Mouse (Mus musculus) CH12F3 (cell line): ENCODE results near the gene Ctrc.

ENCODE experiments used
- in situ Hi-C: fragments of 300-500 bp; cut with MboI; formaldehyde crosslinking; loops from 2 replicates; pipeline ENCODE4 v1.14.3; 2020; ENCODE audit warnings: low sequenced_read_pairs

Ctrc gene

DNA sequence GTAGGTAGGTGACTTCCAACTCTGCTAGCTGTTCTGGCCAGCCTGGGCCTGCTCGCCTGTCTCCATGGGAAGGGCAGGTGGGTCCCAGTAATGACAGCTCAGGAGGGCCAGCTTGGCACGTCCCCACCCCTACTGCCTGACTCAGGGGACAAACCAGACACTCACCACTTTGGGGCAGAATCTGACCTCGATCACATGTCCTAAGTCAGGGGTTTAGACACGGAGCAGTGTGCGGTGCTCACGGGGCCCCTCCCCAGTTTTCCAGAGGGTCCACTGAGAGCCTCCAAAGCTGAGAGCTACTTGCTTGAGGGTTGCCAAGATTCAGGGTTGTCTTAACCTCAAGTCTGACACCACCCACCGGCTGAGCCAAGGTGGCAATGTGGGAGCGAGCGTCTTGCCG is 21.9 kb upstream of the Ctrc start:
- in situ Hi-C loops, result no loop called here

- in situ Hi-C loops, result no loop called here
Observed at GRCm38 (mm10) chr4:141867498-141867897, 21.3 kb upstream of the Ctrc start.

- in situ Hi-C loops, result no loop called here
Observed at GRCm38 (mm10) chr4:141866933-141867490, 20.9 kb upstream of the Ctrc start.

DNA sequence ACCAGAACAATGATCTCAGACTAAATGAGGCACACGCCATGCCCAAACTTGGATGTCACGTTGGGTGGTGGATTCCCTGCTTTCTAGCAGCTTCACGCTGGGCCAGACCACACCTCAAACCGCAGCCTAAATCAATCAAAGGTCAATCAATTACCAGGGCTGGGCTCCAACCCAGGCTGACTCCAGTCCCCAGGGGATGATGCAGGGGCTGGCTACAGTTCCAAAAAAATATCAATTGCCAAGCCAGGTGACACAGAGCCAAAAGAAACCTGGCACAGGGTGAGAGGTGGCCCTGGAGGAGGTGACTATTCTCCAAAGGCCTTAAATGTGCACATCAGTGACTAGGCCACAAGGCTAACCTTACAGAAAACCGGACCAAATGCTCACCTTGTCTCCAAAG is 19.4 kb upstream of the Ctrc start:
- in situ Hi-C loops, result no loop called here

- in situ Hi-C loops, result no loop called here
Observed at GRCm38 (mm10) chr4:141865006-141865405, 18.8 kb upstream of the Ctrc start.

DNA sequence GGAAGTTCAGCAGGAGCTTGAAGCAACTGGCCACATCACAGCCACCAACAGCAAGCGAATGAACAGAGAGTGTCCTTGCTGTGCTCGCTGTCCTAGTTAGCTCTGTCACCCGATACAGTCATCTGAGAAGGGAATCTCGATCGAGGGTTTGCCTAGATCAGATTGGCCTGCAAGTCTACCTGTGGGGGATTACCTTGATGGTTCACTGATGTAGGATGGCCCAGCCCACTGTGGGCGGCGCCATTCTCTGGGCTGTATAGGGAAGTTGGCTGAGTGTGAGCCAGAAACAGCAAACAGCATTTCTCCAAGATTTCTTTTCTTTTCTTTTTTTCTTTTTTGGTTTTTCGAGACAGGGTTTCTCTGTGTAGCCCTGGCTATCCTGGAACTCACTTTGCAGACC is 18.3 kb upstream of the Ctrc start:
- in situ Hi-C loops, result no loop called here

GRCm38 (mm10) chr4:141863726-141864280 is 17.6 kb upstream of the Ctrc start:
- in situ Hi-C loops, result no loop called here

DNA sequence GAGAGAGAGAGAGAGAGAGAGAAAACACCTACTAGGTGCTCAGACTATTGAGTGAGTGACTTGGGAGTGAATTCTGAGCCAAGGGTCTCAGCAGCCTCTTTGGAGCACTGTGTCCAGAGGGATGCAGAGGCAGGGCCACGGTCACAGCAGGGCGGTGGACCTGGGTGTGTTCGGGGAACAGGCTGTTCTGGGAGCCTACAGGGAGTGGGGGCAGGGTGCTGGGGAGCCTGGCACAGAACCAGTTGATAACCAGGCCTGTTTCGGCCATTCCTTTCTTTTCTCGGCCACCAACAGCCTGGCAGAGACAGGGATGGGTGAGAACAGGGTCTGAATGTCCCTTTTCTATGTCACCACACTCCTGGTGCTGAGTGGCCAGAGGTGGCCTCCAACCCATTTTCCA is 16.7 kb upstream of the Ctrc start:
- in situ Hi-C loops, result no loop called here

DNA sequence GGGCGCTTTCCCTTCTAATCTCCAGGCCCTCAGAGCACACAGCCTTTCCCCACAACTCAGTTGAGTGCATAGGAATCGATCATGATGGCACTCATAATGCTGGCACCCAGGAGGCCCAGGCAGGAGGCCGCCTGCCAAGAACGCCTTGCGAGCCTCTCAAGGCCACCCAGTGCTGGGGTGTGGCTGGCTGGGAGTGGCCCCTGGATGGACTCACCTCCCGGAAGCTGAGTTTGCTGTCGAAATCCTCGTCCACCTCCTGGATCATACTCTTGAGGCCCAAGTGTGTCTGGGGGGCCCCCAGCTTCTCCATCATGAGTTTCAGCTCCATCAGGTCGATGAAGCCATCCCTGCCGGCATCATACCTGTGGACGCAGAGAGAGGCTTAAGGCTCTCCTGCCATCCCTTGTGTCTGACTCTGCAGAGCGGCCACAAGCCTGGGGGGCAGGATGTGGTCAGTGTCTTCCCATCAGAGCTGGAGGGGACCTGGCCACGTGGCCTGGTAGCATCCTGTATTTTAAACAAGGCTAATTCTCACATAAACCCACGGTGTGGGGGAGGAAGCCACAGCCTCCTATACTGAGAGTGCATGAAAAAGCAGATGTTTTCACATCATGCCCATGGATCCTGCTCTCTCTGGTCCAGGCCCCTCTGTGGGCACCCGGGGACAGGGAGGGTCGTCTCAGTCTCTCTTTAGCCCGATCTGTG is 15.6 kb upstream of the Ctrc start:
- in situ Hi-C loops, result no loop called here

DNA sequence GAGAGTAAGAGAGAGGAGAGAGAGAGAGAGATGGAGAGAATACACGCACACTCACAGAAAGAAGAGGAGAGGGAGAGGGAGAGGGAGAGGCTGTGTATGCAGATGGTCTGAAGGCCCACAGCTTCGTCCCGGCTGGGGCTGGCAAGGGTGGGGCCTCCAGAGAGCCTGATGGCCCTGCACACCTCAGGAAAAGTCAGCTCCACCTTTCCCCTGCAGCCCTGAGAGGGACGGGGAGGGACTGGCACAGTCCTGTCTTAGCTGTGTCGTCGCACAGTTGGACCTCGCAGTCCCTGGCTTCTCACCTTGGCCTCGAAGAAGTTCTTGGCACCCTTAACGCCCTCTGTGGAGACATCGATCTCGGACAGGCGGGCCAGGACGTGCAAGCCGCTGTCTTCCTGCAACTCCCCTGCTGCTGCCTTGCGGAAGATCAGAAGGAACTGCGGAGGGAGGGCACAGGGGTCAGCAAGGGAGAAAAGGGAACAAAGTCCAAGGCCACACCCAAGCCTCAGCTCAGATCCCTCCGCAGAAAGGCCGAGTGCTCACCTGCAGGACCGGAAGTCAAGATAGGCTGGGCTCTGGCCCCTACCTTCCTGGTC is 14.2 kb upstream of the Ctrc start:
- in situ Hi-C loops, result no loop called here

- in situ Hi-C loops, result no loop called here
Observed at GRCm38 (mm10) chr4:141859351-141859750, 13.2 kb upstream of the Ctrc start.

DNA sequence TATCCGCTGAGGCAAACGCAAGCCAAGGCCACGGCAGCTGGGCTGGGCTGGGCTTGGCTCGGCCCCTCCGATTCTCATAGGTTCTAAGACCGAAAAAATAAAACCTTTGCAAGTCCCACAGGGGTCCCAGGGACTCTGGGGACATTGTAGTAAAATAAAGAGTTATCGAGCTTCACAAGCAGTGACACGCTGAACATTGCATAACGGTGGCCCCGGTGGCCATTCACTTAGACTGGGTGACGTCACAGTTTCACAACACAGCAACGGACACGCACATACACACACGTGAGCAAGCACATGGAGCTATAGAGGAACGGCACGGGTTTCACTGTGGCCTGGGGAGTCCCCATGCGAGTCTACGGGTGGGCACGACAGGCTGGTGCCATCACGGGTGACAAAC is 12.3 kb upstream of the Ctrc start:
- in situ Hi-C loops, result no loop called here

- in situ Hi-C loops, result no loop called here
Observed at GRCm38 (mm10) chr4:141857422-141857930, 11.3 kb upstream of the Ctrc start.

GRCm38 (mm10) chr4:141853437-141853836 is 7.3 kb upstream of the Ctrc start:
- in situ Hi-C loops, result no loop called here

DNA sequence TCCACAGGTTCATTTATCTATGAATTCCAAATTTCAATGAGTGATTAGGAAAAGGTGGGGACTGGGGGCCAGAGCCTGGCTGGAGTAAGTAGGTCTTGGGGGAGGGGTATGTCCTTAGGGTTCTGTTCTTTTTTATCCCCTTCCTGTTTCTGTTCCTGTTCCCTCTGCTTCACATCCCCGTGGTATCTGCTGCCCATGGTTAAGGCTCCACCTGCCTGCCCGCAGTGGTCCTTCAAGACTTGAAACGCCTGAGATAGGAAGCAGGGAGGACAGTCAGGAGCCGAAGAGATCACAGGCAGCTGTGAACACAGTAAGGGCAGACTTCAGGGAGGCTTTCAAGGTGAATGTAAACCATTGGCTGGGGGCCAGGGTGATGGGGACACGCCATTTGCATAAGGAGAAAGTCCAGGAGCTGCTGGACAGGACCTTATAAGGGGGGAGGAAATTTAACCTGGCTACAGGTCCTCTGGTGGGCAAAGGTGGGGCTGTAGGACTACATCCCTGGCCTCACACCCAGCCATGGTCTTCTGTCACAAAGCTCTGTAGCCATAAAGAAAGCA is 11.5 kb downstream of the Ctrc start:
- in situ Hi-C loops, result no loop called here

DNA sequence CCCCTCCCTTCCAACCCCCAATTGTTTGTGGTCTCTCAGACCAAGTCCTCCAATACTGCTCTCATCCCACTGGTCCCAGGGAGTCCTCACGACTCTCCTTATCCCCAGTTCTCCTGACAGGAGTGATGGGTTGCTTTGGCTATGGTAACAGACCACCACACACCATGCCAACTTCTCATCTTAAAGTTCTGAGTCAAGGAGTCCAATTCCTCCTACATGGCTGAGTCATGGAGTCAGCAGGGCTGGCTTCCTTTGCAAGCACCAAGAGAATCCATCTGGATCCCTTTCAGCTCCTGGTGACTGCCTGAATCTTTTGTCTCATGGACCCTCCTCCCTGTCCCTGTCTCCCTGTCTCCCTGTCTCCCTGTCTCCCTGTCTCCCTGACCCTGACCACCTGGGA is 12.2 kb downstream of the Ctrc start:
- in situ Hi-C loops, result no loop called here

DNA sequence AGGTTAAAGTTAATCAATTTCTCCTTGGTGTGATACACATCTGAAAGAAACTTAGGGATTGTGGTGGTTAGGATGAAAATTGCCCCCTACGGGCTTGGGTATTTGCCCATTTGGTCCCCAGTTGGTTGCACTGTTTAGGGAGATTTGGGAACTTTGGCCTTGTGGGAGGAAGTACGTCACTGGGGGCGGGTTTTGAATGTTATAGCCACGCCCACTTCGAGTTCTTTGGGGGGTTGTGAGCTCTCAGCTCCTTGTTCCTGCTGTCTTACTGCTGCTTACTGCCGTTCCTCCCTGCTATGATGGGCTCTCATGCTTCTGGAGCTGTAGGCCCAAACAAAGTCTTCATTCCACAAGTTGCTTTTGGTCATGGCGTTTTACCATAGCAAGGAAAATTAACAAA is 14.8 kb downstream of the Ctrc start:
- in situ Hi-C loops, result no loop called here

GRCm38 (mm10) chr4:141830381-141830780 is 15.8 kb downstream of the Ctrc start:
- in situ Hi-C loops, result no loop called here

DNA sequence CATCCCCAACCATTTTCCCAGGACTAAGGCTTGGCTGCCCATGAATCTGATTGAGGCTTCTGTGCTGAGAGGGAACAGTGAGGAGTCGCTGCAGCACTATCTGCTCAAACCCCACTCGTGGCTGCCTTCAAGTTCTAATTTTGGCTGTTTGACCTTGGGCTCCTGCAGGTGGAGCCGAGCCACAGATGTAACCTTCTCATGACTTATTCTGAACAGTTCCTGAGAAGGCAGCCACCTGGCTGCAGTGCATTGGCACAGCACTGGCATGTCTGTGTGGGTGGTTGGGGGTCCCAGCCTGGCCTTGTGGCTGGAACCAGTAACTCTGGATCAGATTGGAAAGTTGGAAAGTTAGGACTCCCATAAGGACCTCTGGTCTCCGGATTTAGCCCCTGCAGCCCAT is 18.0 kb downstream of the Ctrc start:
- in situ Hi-C loops, result no loop called here

DNA sequence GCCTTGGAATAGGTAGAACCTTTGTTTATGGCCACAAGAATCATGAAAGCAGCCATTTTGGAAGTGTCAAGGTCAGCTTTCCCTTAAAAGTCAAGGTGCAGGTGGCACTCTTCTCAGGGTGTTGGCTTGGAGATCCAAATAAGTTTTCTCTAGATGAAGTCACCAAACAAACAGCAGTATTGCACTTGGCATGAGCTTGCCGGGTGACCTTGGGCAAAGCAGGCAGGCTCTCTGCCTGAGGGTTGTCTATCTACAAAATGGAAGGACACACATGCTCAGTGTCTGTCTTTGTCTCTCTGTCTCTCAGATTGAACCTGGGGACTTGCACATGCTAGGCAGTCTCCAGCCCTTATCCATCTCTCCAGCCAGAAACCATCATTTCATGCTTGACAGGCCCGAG is 18.8 kb downstream of the Ctrc start:
- in situ Hi-C loops, result no loop called here

GRCm38 (mm10) chr4:141826060-141826459 is 20.1 kb downstream of the Ctrc start, which contains the start of gene Cela2a:
Gene Cela2a (minus strand): TSS chr4:141826160.
- in situ Hi-C loops, result no loop called here

- in situ Hi-C loops, result loop anchor here (25.0 kb wide), 1 partner anchor 264 kb away; the partner anchor contains the start of gene Tmem51
Observed at GRCm38 (mm10) chr4:141822979-141823378, 23.2 kb downstream of the Ctrc start.
